Mouse (Mus musculus) cerebellum, adult 2 months (tissue): ENCODE measurements around the gene Adamtsl1.

Experiments
- CTCF ChIP-seq: fragments of 200-500 bp; IDR thresholded peaks from 2 replicates; pipeline ENCODE4 v1.5.1; 2011; ENCODE audit warnings: low read depth, mild to moderate bottlenecking, control low read depth, low read length, moderate library complexity, borderline replicate concordance; ENCODE audit not compliant: insufficient read depth
- POLR2A ChIP-seq: fragments of 200-500 bp; IDR thresholded peaks from 2 replicates; pipeline ENCODE4 v1.6.1; 2011; ENCODE audit warnings: low read length, control low read depth, borderline replicate concordance; ENCODE audit not compliant: insufficient read depth

GRCm38 (mm10) chr4:86276021-86276813 lies 762.2 kb downstream of the Adamtsl1 start:
- TF ChIP-seq CTCF (no peak), POLR2A (no peak)
